Mouse (Mus musculus) c-Kit-positive CD71-positive TER-119-positive erythroid progenitor cells, embryonic 14.5 days (primary cell): ENCODE measurements around the gene Gm28053.
A peak's percentile ranks its signal among the peaks of the same experiment; 100 is the strongest.

ENCODE experiments used
- DNase-seq: peaks from one replicate; pipeline ENCODE4 v3.0.0-alpha.2; 2013; ENCODE audit warnings: low spot score

Gene Gm28053

DNA sequence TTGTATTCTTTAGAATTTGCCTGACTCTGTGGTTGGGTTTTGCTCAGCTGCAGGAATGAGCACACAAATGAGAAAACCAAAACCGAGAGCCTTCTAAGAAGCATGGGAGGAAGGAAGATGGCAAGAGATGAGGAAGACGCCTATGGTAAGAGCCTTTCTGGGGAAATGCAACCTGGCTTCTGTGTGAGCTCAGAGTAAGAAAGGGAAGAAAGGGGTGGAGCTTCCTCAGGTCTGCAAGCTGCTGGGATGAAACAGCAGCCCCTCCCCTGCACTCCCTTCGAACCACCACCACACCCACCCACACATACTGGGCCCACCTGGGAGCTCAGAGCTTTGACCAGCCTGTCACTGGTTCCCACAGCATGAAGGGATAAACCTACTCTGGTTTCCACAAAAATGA is 22.9 kb downstream of the Gm28053 start:
- no peak for DNase-seq

DNA sequence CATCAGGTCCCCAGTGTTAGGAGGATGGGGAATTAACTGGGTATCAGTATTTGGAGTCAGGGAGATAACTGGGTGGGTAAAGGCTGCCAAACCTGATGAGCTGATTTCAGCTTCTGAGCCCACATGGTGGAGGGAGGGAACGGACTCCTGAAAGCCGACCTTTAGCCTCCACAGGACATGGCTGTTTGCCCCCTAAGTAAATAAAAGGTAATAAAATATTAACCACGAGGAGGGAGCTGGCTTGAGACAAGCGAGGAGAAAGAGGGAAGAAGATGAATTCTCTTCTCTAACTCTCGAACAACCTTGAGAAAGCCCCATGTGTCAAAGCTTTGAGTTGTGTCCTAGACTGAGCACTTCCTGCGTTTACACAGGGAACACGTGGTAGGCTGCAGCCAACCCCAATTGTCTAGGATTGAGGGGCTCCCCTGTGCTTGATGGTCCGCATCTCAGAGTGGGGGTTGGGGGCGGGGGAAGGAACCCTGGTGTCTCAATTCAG is 23.4 kb downstream of the Gm28053 start:
- DNase-seq = no peak

DNA sequence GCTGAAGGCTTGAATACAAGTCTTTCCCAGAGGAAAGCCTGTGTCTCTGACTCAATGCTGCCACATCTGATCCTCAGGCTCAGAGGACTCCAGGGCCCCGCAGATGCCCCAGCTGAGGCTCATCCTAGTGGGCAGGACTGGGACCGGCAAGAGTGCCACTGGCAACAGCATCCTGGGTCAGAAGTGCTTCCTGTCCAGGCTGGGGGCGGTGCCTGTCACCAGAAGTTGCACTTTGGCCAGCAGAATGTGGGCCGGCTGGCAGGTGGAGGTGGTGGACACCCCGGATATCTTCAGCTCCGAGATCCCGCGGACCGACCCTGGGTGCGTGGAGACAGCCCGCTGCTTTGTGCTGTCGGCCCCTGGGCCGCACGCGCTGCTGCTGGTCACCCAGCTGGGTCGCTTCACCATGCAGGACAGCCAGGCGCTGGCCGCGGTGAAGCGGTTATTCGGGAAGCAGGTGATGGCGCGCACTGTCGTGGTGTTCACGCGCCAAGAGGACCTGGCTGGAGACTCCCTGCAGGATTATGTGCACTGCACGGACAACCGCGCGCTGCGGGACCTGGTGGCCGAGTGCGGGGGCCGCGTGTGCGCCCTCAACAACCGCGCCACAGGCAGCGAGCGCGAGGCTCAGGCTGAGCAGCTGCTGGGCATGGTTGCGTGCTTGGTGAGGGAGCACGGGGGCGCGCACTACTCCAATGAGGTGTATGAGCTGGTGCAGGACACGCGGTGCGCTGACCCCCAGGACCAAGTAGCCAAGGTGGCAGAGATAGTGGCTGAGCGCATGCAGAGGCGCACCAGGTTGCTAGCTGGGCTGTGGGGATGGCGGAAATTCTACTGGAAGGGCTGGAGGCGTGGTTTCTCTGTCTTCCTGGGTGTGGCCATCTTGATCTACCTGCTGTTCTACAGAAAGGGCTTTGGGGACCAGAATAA is 24.3 kb downstream of the Gm28053 start:
- DNase-seq = no peak

DNA sequence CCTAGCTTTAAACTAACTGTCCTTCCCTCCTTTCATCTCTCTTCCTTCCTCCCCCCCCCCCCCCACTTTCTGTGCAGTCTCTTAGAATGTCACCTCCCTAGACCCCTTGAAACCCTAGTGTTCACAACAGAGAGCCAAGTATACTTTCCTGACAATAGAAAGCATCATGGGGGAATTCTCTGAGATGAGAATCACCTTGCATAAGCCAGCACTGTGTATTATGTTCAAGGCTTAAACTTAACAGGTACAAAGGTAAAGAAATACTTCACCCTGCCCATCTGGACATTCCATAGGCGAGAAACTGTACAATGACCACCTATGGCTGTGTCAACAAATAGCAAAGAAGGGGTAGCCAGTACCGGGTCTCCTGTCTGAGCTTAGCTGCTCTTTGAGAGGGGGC is 27.1 kb downstream of the Gm28053 start:
- DNase-seq = no peak

DNA sequence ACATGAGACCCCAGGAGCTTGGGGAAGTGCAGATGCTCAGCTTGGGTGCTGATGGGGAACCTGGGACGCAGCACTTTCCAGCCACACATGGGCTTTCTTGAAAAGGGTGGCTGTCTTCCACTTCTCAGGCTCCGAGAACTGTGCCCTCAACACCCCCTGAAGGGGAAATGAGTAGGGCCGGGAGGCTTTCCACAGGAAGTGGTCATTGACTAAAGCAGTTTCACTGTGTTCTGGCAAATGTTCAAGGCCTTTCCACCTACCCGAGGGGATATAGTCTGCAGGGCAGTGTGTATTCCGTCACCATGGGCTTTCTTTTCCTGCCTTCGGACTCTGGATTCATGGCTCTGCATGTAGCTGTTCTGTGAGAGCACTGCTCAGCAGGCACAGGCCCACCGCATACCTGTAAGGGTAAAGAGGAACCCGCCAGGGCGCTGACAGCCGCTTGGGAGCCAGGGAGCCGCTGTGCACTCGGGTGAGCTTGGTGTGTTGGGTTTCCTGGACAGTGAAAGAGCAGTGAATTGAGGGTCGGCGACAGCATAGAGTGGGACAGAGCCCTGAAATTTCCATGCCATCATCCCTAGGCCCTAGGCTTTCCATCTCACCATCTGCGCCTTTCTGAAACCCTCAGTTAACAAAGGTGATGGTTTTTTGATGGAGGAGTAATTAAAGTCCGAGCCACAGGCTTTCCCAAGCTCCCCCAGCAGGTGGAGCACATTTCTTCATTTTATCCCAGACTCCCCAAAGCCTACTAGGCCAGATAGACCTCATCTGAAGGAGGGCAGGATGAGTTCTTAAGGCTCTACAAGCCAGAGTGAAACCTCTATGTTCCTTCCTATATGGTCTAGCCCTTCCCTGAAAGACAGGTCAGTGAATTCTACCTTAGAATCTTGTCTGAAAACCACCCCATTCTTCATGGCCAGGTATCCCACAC is 27.8 kb downstream of the Gm28053 start, which contains the start of gene Gimap5:
Gene Gimap5, plus strand, starts transcription at position 239 of the 931 bp plus-strand sequence.
- no peak for DNase-seq

DNA sequence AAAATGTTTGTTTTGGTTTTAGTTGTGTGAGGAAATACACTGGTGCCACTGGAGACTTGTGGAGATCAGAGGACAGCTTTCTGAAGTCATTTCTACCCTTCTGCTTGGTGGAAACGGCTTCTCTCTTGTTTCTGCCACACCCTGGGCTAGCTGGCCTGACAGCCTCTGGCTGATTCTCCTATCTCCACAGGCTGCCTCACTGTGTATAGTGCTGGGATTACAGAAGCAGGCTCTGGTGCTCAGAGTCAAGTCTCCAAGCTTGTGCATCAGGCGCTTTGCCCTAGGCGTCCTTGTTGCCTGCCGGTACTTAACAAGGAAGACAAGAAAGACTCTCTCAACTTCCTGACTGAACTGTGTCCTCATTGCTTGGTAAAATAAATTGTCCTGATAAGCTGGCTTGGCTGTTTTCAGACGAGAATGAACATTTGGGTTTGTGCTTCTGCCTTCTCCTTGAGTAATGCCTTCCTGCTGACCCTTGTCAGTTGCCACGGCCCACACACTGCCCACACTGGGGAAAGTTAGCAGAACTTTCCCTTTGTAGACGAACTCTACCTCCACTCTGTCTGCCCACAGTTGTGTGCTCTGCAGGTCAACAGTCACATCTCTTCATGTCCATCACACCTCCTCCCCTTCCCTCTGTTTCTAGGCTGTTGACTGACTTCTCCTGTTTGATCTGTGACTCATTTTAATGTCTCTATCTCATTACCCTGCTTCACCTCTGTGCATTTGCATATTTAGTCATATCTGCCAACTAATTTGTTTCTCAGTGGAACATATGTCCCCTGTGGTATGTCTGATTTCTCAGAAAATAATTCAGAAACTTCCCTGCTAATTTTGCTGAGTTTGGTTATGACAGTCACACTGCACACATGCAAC is 28.9 kb downstream of the Gm28053 start:
- DNase-seq = no peak

DNA sequence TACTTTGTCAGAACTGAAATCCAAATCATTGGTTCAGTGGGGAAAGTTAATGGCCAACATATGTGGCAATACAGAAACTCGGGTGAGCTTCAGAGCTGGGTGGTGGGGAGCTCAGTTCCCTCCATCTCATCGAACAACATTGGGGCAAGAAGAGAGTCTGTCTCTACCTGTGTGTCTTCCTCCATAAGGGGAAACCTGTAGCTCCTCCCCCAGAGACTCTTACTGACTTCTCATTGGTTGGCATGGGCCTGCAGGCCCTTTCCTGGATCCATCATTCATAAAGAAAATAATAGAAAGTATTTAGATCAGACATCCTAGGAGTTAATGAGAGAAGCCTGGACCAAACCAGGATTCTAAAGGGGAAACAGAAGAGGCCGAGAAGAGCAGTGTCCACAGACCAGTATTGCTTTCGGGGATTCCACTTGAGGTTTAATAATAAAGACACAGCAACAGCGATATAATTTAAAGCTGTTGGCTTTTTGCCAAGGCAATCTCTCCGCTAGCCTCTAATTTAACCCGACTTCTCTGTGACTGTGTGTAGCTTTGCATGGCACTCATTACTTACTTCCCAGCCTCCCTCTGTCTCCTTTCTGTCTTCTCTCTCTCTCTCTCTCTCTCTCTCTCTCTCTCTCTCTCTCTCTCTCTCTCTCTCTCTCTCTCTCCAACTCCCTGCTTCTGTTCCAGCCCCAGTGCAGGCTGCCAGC is 45.3 kb downstream of the Gm28053 start:
- DNase-seq = no peak

DNA sequence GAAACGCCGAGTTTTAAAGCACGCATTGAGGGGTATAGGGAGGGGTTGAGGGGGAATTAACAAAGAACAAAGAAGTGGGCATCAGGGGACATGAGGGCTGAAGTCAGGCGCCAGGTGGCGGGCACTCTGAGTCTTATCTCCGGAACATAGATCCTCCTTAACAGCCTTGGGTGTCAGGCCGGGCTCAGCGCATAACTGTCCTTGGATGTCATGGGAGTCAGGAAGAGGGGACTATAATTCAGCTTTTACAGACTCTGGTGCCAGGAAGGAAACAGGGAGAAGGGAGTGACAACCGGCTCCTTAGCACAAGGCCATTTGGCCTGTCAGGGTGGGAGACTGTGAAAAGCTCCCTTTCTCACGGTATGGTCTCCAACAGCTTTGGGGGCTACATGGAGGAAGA is 46.1 kb downstream of the Gm28053 start:
- DNase-seq = no peak

DNA sequence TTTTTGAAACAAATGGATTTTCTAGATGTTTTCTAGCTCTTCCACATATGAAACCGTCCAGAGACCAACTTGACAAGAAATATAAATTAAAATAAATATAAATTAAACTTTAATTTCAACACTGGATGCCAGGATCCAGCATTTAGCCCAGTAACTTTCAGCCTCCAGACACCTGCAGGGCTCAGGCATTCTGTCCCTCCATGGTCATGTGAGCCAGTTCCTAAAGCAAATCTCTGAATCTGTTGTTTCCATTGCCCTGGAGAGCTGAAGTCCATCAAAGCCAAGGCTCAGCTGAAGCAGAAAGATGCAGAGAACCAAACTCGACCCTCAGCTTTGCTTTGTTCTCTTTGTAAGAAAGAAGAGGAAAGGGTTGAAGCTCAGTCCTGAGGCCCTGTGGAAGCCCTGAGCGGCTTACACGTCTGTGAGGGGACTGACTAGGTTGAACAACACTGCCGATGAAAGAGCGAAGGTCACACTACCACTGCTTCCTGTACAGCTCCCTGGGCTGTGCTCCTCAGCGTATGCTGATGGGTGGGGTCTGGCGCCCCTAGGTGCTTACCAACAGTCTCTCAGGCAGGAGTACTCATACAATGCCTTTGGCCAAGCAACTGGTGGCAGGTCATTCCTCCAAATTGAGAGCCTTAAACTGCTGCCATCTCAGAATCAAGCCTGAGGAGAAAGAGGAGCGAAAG is 49.9 kb downstream of the Gm28053 start:
- no peak for DNase-seq

DNA sequence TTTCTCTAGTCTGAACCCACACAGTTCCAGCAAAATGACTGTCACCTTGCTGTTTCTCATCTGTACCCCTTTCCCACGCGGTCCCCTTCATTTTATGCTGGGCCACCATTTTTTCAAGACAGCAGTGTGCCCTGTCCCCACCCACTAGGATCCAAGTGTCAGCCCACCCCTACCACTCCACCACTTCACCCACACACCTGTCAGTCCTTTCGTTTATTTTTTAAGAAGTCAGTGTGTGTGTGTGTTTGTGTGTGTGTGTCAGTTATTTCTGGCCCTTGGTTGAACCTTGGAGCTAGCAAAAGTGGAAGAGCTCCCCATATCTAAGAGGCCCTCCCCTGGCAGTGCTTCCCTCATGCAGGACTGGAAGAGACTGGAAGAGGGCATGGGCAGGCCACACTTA is 50.5 kb downstream of the Gm28053 start:
- no peak for DNase-seq

DNA sequence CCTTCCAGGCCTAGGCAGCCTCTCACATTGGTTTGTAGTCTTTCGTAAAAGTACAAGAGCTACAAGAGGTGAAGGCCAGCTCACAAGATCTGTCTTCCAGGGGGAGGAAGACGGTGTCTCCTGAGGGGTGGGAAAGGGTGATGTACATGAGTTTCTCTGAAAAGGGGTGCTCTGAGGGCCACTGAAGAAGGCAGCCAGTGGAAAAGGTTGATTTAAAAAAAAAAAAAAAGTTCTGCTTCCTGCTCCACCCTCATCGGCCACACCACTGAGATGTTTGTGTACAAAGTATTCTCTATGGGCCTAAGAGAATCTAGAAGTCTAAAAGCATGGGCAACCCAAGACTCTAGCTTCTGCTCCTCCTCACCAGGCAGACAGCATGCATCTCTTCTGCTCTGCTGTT is 52.3 kb downstream of the Gm28053 start, which contains the start of gene Gimap3:
Gene Gimap3, minus strand, starts transcription at position 156 of the 400 bp plus-strand sequence.
- no peak for DNase-seq

DNA sequence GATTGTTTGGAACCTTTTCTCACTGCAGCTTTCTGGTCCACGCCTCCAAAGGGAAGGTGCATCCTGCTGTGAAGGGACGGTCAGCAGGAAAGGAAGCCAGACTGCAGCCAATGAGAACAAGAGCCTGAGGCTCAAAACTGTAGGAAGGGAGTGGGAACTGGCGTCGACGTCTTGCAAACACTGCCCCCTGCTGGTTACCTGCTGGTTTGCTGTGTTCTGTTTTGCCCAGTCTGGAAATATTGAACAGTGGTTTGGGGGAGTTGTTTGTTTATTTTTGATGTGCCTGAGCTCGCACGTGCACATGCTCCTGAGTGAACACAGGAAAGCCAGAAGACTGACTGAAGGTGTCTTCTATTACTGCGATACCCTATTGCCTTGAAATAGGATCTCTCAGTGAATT is 53.6 kb downstream of the Gm28053 start:
- DNase-seq = peak; percentile 40

DNA sequence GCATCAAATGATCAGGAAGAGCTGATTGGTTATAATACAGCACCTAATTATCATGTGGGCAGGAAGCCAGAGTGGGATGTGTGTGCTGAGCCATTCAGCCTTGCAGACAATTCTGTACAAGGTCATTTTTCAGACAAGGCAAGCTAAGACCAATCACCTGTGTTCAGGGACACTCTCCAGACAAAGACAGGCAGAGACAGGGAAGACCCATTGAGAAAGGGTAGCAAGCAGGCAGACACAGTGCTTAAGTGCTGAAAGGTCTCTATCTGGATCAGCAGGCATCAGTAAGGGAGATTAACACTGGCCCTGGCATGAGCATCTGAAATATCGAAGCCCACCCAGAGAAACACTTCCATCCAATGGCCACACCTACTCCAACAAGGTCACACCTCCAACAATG is 66.0 kb downstream of the Gm28053 start:
- DNase-seq = no peak

DNA sequence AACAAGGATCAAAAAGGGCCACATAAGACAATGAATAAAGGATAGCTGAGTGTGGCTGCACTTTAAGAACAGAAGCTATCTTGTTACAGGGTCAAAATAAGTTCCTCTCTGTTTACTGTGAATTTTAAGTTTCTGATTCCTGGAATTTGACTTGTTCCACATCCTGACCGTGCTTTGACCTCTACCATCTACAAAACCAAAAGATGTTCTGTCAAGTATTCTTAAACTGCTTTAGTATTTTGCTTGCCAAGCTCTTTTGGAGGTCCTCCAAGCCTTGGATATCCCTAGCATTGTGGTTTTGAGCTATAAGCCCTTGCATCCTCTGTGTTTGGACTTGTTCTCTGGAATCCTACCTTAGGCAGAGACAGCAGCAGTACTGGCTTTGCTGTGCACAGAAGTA is 66.8 kb downstream of the Gm28053 start:
- DNase-seq = no peak

DNA sequence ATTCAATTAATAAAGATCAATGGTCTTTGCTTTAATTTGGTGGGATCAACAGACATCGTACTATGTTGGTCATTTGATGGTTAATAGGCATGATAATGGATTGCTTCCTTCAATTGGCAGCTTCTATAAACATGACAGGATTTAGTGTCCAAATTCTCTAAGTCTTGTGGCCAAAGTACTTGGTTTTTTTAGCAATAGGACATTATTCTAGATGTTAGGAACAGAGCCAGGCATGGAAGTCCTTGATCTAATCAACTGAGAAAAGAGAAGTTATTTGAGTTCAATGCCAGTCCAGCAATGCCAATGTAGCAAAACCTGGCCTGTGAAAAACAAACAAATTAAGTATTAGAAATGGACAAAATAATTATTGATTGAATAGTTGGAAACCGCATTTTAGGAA is 67.2 kb downstream of the Gm28053 start:
- no peak for DNase-seq

DNA sequence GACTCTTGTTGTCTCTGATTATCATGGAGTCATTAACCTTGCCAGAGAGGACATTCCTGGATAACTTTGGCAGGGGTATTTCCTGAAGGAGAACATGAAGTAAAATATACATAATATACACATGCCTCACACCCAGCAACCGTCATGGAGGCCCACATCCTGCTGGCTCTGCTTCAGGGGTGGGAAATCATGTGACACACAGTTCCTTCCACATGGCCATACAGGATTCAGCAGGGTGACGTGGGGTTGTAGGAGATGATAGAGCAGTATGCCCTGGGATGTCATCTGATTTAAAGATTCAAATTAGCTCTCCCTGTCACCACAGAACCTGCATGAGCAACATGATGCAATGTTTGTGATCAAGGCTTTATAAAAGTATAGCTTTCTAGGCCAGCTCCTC is 69.5 kb downstream of the Gm28053 start:
- no peak for DNase-seq

DNA sequence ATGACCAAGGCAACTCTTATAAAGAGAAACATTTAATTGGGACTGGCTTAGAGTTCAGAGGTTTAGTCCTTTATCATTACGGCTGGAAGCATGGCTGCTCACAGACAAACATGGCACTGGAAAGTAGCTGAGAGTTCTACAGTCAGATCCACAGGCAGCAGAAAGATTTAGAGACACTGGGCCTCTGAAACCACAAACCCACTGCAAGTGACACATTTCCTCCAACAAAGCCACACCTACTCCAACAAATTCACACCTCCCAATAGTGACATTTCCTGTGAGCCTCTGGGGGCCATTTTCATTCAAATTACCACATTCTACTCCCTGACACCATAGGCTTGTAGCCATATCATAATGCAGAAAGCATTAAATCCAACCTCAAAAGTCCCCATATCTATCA is 83.5 kb downstream of the Gm28053 start:
- no peak for DNase-seq
